Mouse (Mus musculus): Measurements from ENCODE around the gene Fat4. TPM values are rescaled to one million over a fixed set of nuclear protein-coding genes. Genes with fewer than 3 reads are reported as not detected.

Fat4 gene
- total RNA-seq, 2 experiments from 2014 or later = 24.1 to 28.5 TPM

DNA sequence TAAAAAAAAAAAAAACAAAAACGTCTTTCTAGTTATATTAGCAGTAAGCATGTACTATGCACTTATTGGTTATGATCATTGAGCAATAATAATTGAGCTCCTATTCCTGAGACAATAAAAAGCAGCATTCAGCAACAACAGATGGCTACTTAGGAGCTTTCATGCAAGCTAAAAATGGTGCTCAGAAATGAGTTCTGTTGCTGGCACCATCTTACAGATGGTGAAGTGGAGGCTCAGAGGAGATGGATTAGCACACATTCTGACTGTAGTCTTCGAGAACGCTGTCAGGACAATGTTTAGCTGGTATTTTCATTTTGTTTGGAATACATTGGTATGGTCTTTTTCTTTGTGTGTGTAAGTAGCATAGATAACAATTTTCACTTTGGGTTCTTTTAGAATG lies 20.1 kb downstream of the Fat4 start:
- DNase-seq (ENCODE audit: low spot score in 2 of 2) = peak in 1 of 2 experiments; percentile 61

- no peak for DNase-seq (ENCODE audit: low spot score in 2 of 2)
Observed at GRCm38 (mm10) chr3:38907676-38908425, 21.1 kb downstream of the Fat4 start.

GRCm38 (mm10) chr3:38908426-38909111 lies 21.8 kb downstream of the Fat4 start:
- DNase-seq (ENCODE audit: low spot score in 2 of 2) = peak in 1 of 2 experiments; percentile 45

DNA sequence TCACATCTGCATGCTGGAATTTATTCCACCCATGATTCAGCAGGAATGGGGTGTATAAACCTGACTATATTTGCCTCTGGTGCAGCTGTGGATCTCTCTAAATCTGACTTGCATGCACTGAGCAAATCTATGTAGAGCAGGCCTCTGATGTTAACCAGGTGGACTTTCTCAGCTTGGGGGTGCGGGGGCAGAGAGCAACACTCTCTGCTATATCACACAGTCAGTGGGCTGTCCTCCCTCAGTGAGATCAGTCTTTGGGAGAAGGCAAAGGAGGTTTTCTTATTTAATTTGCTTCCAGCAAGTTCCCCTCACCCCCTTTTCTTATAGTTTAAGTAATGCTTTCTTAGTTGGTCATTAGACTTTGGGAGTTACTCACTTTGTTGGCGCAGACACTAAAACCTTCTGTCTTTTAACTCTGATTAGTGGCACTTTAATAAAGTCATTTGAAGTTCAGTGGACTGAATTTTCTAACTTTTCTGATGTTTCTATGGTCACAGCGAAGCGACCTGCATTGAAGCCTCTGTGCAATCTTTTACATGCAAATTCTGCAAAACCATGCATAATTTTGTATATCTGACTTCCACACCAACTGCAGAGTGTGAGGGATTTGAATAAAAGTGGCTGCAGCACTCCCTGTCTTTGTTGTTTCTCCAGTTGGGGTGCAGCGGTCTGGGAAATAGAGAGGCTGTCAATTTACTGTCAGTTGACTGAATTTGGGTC lies 26.2 kb downstream of the Fat4 start:
- DNase-seq (ENCODE audit: low spot score in 2 of 2) = no peak

GRCm38 (mm10) chr3:38913488-38914105 lies 26.9 kb downstream of the Fat4 start:
- no peak for DNase-seq (ENCODE audit: low spot score in 2 of 2)

DNA sequence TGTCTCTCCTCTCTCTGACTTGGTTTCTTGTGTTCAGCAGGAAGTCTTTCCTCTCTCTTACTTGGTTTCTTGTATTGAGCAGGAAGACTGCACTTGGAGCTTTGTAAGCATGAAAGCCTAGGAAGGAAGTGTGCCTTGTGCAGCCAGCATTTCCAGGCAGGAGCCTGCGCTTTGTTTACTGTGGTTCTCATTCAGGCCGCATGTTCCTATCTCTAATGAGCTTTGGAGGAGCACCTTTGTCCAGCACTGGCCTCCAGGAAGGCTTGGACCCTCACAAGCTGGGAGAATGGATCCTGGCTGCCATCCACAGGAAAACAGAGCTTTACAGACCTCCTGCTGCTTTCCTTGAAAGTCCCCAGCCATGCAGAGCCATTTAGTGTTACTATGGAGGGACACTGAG lies 32.2 kb downstream of the Fat4 start:
- DNase-seq (ENCODE audit: low spot score in 2 of 2) = no peak

DNA sequence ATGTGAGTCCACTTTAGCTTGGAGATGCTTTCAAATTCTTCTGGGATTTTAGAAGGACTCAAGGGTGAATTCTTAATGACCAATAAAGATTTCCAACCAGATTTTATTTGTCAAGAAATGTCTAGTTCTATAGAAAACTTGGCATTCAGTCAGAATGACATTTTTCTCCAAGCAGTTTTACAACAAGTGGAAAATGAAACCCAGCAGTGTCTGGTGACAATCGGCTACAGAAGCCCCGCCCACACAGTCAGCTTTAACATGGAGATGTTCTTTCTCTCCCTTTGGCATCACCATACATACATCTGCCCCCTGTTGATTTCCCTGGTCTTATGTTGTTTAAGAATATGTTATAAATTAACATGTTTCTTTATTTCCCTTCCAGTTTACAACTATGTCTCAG lies 34.3 kb downstream of the Fat4 start:
- no peak for DNase-seq (ENCODE audit: low spot score in 2 of 2)

GRCm38 (mm10) chr3:38923251-38923686 lies 36.5 kb downstream of the Fat4 start:
- no peak for DNase-seq (ENCODE audit: low spot score in 2 of 2)

DNA sequence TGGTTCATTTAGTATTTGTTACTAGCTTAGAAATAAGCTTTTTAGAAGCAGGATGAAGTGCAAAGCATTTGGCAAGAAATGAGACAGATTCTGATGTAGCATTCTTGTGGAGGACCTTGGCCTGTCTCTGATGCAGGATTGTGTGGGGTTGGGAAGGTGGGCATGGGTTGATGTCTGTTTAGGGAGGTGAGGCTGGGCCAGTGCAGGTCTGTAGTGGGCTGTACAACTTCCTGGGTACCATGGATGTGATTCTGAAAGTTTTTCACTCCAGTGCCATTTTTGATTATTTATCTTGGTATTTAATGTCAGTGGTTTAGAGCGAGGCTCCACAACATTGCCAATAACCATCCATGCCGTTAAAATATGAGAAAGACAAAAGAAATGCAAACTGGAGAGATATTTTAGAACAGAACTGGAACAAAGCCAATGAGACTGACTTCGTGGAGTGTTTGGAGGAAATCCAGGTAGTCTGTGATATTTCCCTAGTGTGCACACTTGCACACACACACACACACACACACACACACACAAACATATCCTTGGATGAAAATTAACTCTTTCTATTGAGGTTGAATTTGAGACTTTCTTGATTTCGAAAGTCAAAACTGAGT lies 41.4 kb downstream of the Fat4 start:
- no peak for DNase-seq (ENCODE audit: low spot score in 2 of 2)

DNA sequence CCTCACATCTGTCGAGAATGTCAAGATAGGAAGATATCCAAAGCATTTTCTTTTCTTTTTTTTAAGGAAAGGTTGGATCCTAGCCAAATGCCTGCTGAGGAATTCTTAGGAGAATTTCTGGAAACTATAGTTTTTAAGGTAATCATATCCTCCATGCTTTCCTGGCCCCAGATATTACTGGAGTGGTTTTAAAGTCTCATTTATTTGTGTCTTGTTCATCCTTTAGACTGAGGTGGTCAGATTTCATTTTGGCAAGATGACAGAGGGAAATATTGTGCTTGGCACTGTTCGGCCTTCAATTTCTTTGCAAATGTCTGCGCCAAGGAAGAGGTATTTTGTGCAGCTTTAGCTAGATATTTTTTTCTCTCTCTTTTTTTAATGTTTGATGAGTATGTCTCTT lies 42.0 kb downstream of the Fat4 start:
- no peak for DNase-seq (ENCODE audit: low spot score in 2 of 2)

DNA sequence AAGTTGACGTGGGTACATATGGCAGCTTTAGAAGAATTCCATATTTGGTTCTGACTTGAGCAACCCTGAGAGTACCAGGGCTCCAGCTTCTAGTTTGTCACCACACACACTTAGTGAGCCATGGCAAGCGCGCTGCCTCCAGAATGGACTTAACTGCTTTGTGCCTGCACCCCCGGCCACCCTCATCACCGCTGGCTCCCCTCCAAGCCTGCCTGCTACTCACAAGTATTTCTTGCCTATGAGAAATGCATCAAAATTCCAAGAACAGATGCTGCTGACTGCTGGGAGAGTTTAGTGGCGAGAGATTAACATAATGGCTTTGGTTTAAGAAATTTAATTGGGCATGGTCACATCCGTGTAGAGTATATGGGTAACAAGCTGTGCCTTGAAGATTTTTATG lies 48.0 kb downstream of the Fat4 start:
- peak; percentile 35 to 37 for DNase-seq (ENCODE audit: low spot score in 2 of 2)

- DNase-seq (ENCODE audit: low spot score in 2 of 2) = no peak
Observed at GRCm38 (mm10) chr3:38936485-38936884, 49.7 kb downstream of the Fat4 start.

GRCm38 (mm10) chr3:38937159-38937558 lies 50.4 kb downstream of the Fat4 start:
- DNase-seq (ENCODE audit: low spot score in 2 of 2) = no peak

- DNase-seq (ENCODE audit: low spot score in 2 of 2) = no peak
Observed at GRCm38 (mm10) chr3:38938136-38938535, 51.4 kb downstream of the Fat4 start.

DNA sequence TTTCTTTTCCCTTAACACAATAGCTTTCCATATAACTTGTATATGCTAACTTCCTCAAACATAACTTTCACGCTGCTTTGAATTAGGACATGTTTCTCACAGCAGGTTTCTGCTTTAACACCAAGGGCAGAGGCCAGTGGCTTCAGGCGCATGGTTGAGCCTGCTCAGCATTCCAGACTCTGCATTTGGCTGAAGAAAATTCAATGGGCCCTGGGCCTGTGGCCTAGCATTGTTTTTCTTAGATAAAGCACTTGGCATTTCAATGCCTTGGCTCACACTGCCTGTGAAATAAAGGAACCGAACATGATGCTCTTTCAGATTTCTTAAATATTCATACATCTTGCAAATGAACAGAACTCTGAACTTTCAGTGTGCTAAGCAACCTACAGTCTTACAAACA lies 52.8 kb downstream of the Fat4 start:
- no peak for DNase-seq (ENCODE audit: low spot score in 2 of 2)

GRCm38 (mm10) chr3:38940327-38940726 lies 53.6 kb downstream of the Fat4 start:
- no peak for DNase-seq (ENCODE audit: low spot score in 2 of 2)

DNA sequence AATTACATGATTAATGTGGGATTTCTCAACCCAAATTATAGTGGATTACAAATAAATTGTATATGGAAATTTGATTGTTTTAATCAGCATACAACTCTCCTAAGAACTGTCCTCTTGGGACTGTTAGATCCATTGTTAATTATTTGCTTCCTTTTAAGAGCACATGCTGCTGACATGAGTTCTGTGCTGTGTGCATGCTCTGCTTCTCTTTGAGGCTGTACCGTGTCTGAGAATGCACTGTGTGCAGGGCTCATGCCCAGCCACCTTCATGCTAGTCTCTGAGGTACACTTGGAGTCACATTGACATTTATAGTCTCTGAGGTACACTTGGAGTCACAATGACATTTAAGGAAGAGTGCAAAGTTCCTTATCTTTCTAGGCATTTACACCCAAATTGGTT lies 58.4 kb downstream of the Fat4 start:
- DNase-seq (ENCODE audit: low spot score in 2 of 2) = no peak

- no peak for DNase-seq (ENCODE audit: low spot score in 2 of 2)
Observed at GRCm38 (mm10) chr3:38947706-38948105, 61.0 kb downstream of the Fat4 start.

GRCm38 (mm10) chr3:38952602-38953001 lies 65.9 kb downstream of the Fat4 start:
- DNase-seq (ENCODE audit: low spot score in 2 of 2) = no peak

DNA sequence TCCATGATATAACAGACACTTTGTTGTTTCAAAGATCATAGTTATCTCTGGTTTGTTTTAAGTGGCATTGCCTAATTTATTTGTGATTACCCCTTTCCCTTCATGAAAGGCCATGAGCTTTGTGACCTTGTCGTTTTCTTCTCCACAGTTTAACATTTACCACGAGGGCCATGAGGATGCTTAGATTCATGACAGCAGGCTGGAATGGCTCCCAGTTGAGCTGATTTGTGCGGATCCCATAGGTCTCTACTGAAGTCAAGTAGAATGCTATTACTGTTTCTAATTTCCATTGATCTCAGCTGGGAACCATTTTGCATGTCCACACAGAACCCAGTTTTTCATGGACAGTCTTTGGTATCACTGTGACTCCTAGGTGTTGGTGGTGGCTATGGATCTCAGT lies 67.5 kb downstream of the Fat4 start:
- no peak for DNase-seq (ENCODE audit: low spot score in 2 of 2)

DNA sequence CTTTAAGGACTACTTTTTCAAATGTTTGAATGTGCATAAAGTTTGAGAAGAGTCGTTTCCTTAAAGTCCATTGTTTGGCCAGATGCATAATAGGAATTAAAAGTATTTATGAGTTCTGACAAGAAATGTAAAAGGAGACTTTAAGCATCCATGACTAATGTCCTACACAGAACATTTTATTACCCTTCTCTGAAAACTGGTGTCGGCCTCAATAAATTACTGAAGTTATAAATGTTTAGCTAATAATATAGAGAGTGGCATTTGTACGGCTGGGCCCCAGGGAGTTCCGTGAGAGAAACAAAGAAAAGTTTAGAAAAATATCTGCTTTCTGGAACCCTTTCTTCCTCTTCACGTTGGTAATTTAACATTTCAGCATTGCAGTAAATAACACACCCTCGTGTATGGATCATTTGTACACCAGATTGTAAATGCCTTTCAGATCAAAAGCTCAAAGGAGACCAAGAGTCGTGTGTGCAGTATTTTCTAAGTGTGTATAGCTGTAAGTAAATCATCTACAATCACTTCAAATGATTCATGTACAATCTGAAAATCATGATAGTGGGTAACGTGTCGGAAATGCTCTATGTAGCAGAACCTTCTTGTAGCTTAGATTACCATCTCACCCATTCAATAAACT lies 69.4 kb downstream of the Fat4 start:
- no peak for DNase-seq (ENCODE audit: low spot score in 2 of 2)

Measured in layer of hippocampus, adult 18-20 months (tissue).